Mouse (Mus musculus) stomach, postnatal 0 days (tissue): Measurements from ENCODE around the gene Mt4. TPM values are rescaled to one million over a fixed set of nuclear protein-coding genes. Genes with fewer than 3 reads are reported as not detected.

Experiments
- ATAC-seq: fragments of 200-750 bp; cut with Nextera tagmentation; 2 replicates; pipeline ENCODE4 v1.8.0; 2017; ENCODE audit not compliant: low FRiP score, low TSS enrichment
- DNase-seq: peaks from one replicate; pipeline ENCODE4 v3.0.0-alpha.2; 2016; ENCODE audit warnings: low spot score
- H3K27ac ChIP-seq: fragments of 300-500 bp; sonication (generic); replicated peaks from 2 replicates; pipeline ENCODE4 v1.5.1; 2014; ENCODE audit warnings: mild to moderate bottlenecking, control low read depth
- H3K27me3 ChIP-seq: fragments of 300-500 bp; sonication (generic); 2 replicates; pipeline ENCODE4 v1.6.1; 2014; ENCODE audit warnings: low read length; ENCODE audit not compliant: control insufficient read depth, insufficient read depth
- H3K36me3 ChIP-seq: fragments of 300-500 bp; sonication (generic); 2 replicates; pipeline ENCODE4 v1.6.1; 2014; ENCODE audit warnings: low read length, mixed read lengths; ENCODE audit not compliant: control insufficient read depth, insufficient read depth
- H3K4me1 ChIP-seq: fragments of 300-500 bp; sonication (generic); replicated peaks from 2 replicates; pipeline ENCODE4 v1.6.1; 2014; ENCODE audit warnings: antibody characterized with exemption; ENCODE audit not compliant: control insufficient read depth, insufficient read depth
- H3K4me2 ChIP-seq: fragments of 300-500 bp; sonication (generic); replicated peaks from 2 replicates; pipeline ENCODE4 v1.6.1; 2014; ENCODE audit warnings: low read depth, mild to moderate bottlenecking, control low read depth, moderate library complexity
- H3K4me3 ChIP-seq: fragments of 300-500 bp; sonication (generic); 2 replicates; pipeline ENCODE4 v1.5.1; 2014; ENCODE audit warnings: low read depth, low read length, control low read depth
- H3K9ac ChIP-seq: fragments of 300-500 bp; sonication (generic); 2 replicates; pipeline ENCODE4 v1.6.1; 2014; ENCODE audit warnings: mild to moderate bottlenecking, low read length, control low read depth, mixed read lengths
- H3K9me3 ChIP-seq: fragments of 300-500 bp; sonication (generic); 2 replicates; pipeline ENCODE4 v1.6.1; 2016; ENCODE audit warnings: low read length; ENCODE audit not compliant: control insufficient read depth
- CTCF ChIP-seq: IDR thresholded peaks from 2 replicates; pipeline ENCODE4 v1.5.1; 2016; ENCODE audit warnings: antibody characterized with exemption, low read depth, mild to moderate bottlenecking, moderate library complexity
- EP300 ChIP-seq: optimal IDR thresholded peaks from 2 replicates; pipeline ENCODE3; 2016; ENCODE audit warnings: antibody characterized with exemption
- WGBS: fragments of 180-500 bp; shearing (Covaris S2); extraction: QIAGEN DNeasy Blood & Tissue Kit; methylation state at CpG from one replicate; pipeline ENCODE4 v1.1.7; 2014; 5-methylcytosine and 5-hydroxymethylcytosine counted together
- polyA plus RNA-seq: library from polyadenylated mRNA; unstranded; fragments of >200 nt; fragmentation: Nextera tagmentation; extraction: Ambion mirVana; gene quantifications from 2 replicates; pipeline ENCODE4 v1.2.1, GENCODE M21; 2015

Gene Mt4
- polyA plus RNA-seq = 79.7 and 84.9 TPM in 2 replicates

- DNase-seq = no peak
- 36% methylated on average over 6 of the region's 6 CpGs for WGBS
- Histone ChIP-seq H3K4me3 (no peak within 1 kb of the TSS), H3K4me1 (no peaks in the 10 kb centered on the region), H3K4me2 (no peak within 1 kb of the TSS), H3K36me3 (no peaks in the 10 kb centered on the region), H3K9ac (no peak within 1 kb of the TSS), H3K27ac (no peak within 1 kb of the TSS), H3K9me3 (no peaks in the 10 kb centered on the region), H3K27me3 (no peaks in the 10 kb centered on the region)
- no peak for TF ChIP-seq EP300
- TF ChIP-seq CTCF = no peak
- peak; percentile 36; the same call in 1 of the 2 replicates for ATAC-seq
Observed at GRCm38 (mm10) chr8:94136933-94137332, at the start of gene Mt4. Gene Mt4 (plus strand): TSS chr8:94137197.

GRCm38 (mm10) chr8:94087964-94088363 is 49.0 kb upstream of the Mt4 start:
- DNase-seq = no peak
- H3K9ac ChIP-seq = no peak overlapping the region
- no peaks in the 10 kb centered on the region for H3K4me1 ChIP-seq
- H3K27me3 ChIP-seq = no peaks in the 10 kb centered on the region
- no peak overlapping the region for H3K27ac ChIP-seq
- no peaks in the 10 kb centered on the region; the same call in 1 of the 2 replicates for H3K36me3 ChIP-seq
- ATAC-seq = no peak
- no peaks in the 10 kb centered on the region for H3K9me3 ChIP-seq
- 89% methylated on average over 9 of the region's 9 CpGs for WGBS
- H3K4me2 ChIP-seq = no peak overlapping the region
- no peak overlapping the region for H3K4me3 ChIP-seq
- TF ChIP-seq EP300 (no peak), CTCF (no peak)

- Histone ChIP-seq H3K9ac (no peak overlapping the region), H3K4me3 (no peak overlapping the region), H3K4me2 (no peak overlapping the region), H3K4me1 (no peaks in the 10 kb centered on the region), H3K9me3 (no peaks in the 10 kb centered on the region), H3K27me3 (no peaks in the 10 kb centered on the region), H3K27ac (no peak overlapping the region), H3K36me3 (no peaks in the 10 kb centered on the region; the same call in 1 of the 2 replicates)
- DNase-seq (no peak), ATAC-seq (no peak)
- no peak for TF ChIP-seq EP300
- TF ChIP-seq CTCF = no peak
- 79% methylated on average over 6 of the region's 6 CpGs for WGBS
Observed at GRCm38 (mm10) chr8:94089715-94090114, 47.3 kb upstream of the Mt4 start.

GRCm38 (mm10) chr8:94092848-94093247 is 44.1 kb upstream of the Mt4 start:
- Histone ChIP-seq H3K36me3 (no peaks in the 10 kb centered on the region; the same call in 1 of the 2 replicates), H3K4me2 (no peak overlapping the region), H3K9me3 (no peaks in the 10 kb centered on the region), H3K27ac (no peak overlapping the region), H3K27me3 (no peaks in the 10 kb centered on the region), H3K4me1 (no peaks in the 10 kb centered on the region), H3K4me3 (no peak overlapping the region), H3K9ac (no peak overlapping the region)
- WGBS = 85% methylated on average over 9 of the region's 9 CpGs
- no peak for TF ChIP-seq CTCF
- TF ChIP-seq EP300 = no peak
- ATAC-seq (no peak), DNase-seq (no peak)

GRCm38 (mm10) chr8:94094281-94094680 is 42.7 kb upstream of the Mt4 start:
- Histone ChIP-seq H3K9me3 (no peaks in the 10 kb centered on the region), H3K36me3 (no peaks in the 10 kb centered on the region), H3K27me3 (no peaks in the 10 kb centered on the region), H3K4me2 (no peak overlapping the region), H3K27ac (no peak overlapping the region), H3K4me3 (no peak overlapping the region), H3K4me1 (no peaks in the 10 kb centered on the region), H3K9ac (no peak overlapping the region)
- TF ChIP-seq CTCF (peak; percentile 46), EP300 (no peak)
- ATAC-seq = no peak
- no peak for DNase-seq
- WGBS = 81% methylated on average over 6 of the region's 6 CpGs

- no peaks in the 10 kb centered on the region for H3K4me1 ChIP-seq
- H3K4me3 ChIP-seq = peak within 1 kb of the TSS; percentile 65
- H3K9me3 ChIP-seq = no peaks in the 10 kb centered on the region
- H3K27ac ChIP-seq = peak within 1 kb of the TSS; percentile 94
- no peaks in the 10 kb centered on the region for H3K36me3 ChIP-seq
- no peaks in the 10 kb centered on the region for H3K27me3 ChIP-seq
- TF ChIP-seq EP300 = no peak
- TF ChIP-seq CTCF = peak; percentile 67
- peak within 1 kb of the TSS; percentile 73 for H3K9ac ChIP-seq
- ATAC-seq (peak; percentile 100), DNase-seq (peak; percentile 99)
- H3K4me2 ChIP-seq = peak within 1 kb of the TSS; percentile 44
- WGBS = under 1% methylated on average over 61 of the region's 61 CpGs
Observed at GRCm38 (mm10) chr8:94098081-94098974, 38.7 kb upstream of the Mt4 start, which contains the start of gene Bbs2. Gene Bbs2 (minus strand): TSS chr8:94098928.
